Mouse (Mus musculus) neutrophil, adult 5-6 weeks (primary cell): Measurements from ENCODE around the gene Il17ra. TPM values are rescaled to one million over a fixed set of nuclear protein-coding genes. Genes with fewer than 3 reads are reported as not detected.

Experiments
- total RNA-seq: library from RNA; stranded (forward); fragments of 200-1000 nt; gene quantifications from 2 replicates; pipeline ENCODE4 v1.2.3, GENCODE M21; 2017

Gene Il17ra
- total RNA-seq, 1 experiment from 2014 or later, result 176 TPM

Other genes starting within 250 kb of the Il17ra start
- gene D330020A13Rik, start 168.9 kb upstream of the Il17ra start, total RNA-seq, result not detected in 2 replicates
- gene B4galnt3, start 168.7 kb upstream of the Il17ra start, total RNA-seq, result not detected in 2 replicates
- 188 and 248 TPM in 2 replicates for gene Kdm5a, start 99.1 kb upstream of the Il17ra start, total RNA-seq
- 24.7 and 26.3 TPM in 2 replicates for gene Ccdc77, start 98.9 kb upstream of the Il17ra start, total RNA-seq
- not detected in 2 replicates for gene Tmem121b, start 30.6 kb downstream of the Il17ra start, total RNA-seq
- 21.1 and 25.8 TPM in 2 replicates for gene Hdhd5, start 68.1 kb downstream of the Il17ra start, total RNA-seq
- gene Cecr2, start 203.1 kb downstream of the Il17ra start, total RNA-seq, result 24.6 and 27.9 TPM in 2 replicates